Mouse (Mus musculus) heart, adult 2 months (tissue): Measurements from ENCODE around the gene Npvf. TPM values are rescaled to one million over a fixed set of nuclear protein-coding genes. Genes with fewer than 3 reads are reported as not detected.
A peak's percentile ranks its signal among the peaks of the same experiment; 100 is the strongest.

Experiments
- DNase-seq, 2 experiments: peaks; one replicate each; pipeline ENCODE4 v3.0.0; 2021
- H3K27ac ChIP-seq: fragments of 200-600 bp; 2 replicates; pipeline ENCODE4 v1.8.1; 2022
- H3K27me3 ChIP-seq: fragments of 200-500 bp; 2 replicates; pipeline ENCODE4 v1.6.1; 2012; ENCODE audit warnings: mild to moderate bottlenecking, low read length, inconsistent platforms, mixed read lengths; ENCODE audit not compliant: control insufficient read depth, insufficient read depth
- H3K36me3 ChIP-seq: fragments of 200-500 bp; 2 replicates; pipeline ENCODE4 v1.6.1; 2012; ENCODE audit warnings: low read length, inconsistent platforms; ENCODE audit not compliant: control insufficient read depth, insufficient read depth
- H3K4me1 ChIP-seq: fragments of 200-500 bp; 2 replicates; pipeline ENCODE4 v1.6.1; 2011; ENCODE audit warnings: low read length; ENCODE audit not compliant: control insufficient read depth, insufficient read depth
- H3K4me3 ChIP-seq: fragments of 200-600 bp; 2 replicates; pipeline ENCODE4 v1.8.1; 2022
- H3K79me2 ChIP-seq: fragments of 200-500 bp; replicated peaks from 2 replicates; pipeline ENCODE4 v1.6.1; 2012; ENCODE audit warnings: mild to moderate bottlenecking, inconsistent platforms, low read length, moderate library complexity, mixed read lengths; ENCODE audit not compliant: control insufficient read depth, insufficient read depth
- H3K9ac ChIP-seq: fragments of 200-500 bp; 2 replicates; pipeline ENCODE4 v1.6.1; 2012; ENCODE audit warnings: low read depth, mild to moderate bottlenecking, control low read depth, inconsistent platforms, low read length, mixed read lengths
- CTCF ChIP-seq: fragments of 200-600 bp; IDR thresholded peaks from 2 replicates; pipeline ENCODE4 v1.8.1; 2022; ENCODE audit warnings: antibody characterized with exemption, mild to moderate bottlenecking, moderate library complexity
- EP300 ChIP-seq: fragments of 200-500 bp; IDR thresholded peaks from 2 replicates; pipeline ENCODE4 v1.6.1; 2011; ENCODE audit warnings: low read depth, low read length, control low read depth; ENCODE audit not compliant: insufficient read depth
- POLR2A ChIP-seq: fragments of 200-500 bp; IDR thresholded peaks from 2 replicates; pipeline ENCODE4 v1.6.1; 2011; ENCODE audit warnings: mild to moderate bottlenecking, low read depth, low read length, control low read depth; ENCODE audit not compliant: insufficient read depth
- WGBS: fragments of 180-500 bp; shearing (Covaris S2); methylation state at CpG from one replicate; pipeline ENCODE4 v1.1.7; 2018; 5-methylcytosine and 5-hydroxymethylcytosine counted together
- intact Hi-C: fragments of 180-260 bp; cut with DNase I; formaldehyde crosslinking; loops from one replicate; pipeline ENCODE4 v1.15.1; 2025
- long read RNA-seq: library from polyadenylated mRNA; stranded (forward); transcript quantifications from one replicate; pipeline ENCODE4 v2.0.0, GENCODE M21; 2021
- polyA plus RNA-seq: library from polyadenylated mRNA; depleted of rRNA; stranded (reverse); fragments of >200 nt; gene quantifications from 2 replicates; pipeline ENCODE4 v1.2.3, GENCODE M21; 2012; rRNA removed
- total RNA-seq, 2 experiments: library from RNA; stranded (reverse); gene quantifications; 2 replicates each; pipeline ENCODE4 v1.2.3; 2021

Npvf gene
- total RNA-seq (not detected), polyA plus RNA-seq (not detected in 2 replicates)
- long read RNA-seq, result 0 reads

- intact Hi-C loops, result no loop called here
- no peak for TF ChIP-seq EP300
- H3K27me3 ChIP-seq, result no peaks in the 10 kb centered on the region
- H3K4me3 ChIP-seq, result no peak within 1 kb of the TSS
- no peak within 1 kb of the TSS for H3K27ac ChIP-seq
- no peaks in the 10 kb centered on the region for H3K36me3 ChIP-seq
- H3K79me2 ChIP-seq, result no peaks in the 10 kb centered on the region
- WGBS, result 79% methylated on average over 4 of the region's 4 CpGs
- no peaks in the 10 kb centered on the region for H3K4me1 ChIP-seq
- no peak within 1 kb of the TSS for H3K9ac ChIP-seq
- DNase-seq, result no peak
These were observed at the start of gene Npvf for GRCm38 (mm10) chr6:50654356-50654755. TSS of gene Npvf (minus strand) at chr6:50654439.

- Histone ChIP-seq H3K27me3 (no peaks in the 10 kb centered on the region), H3K36me3 (no peaks in the 10 kb centered on the region), H3K27ac (no peak overlapping the region), H3K4me3 (no peak overlapping the region), H3K79me2 (no peaks in the 10 kb centered on the region), H3K4me1 (peaks cover 3% of the 10 kb centered on the region), H3K9ac (no peak overlapping the region)
- 70% methylated on average over 15 of the region's 15 CpGs for WGBS
- intact Hi-C loops, result no loop called here
- TF ChIP-seq POLR2A, result no peak
- TF ChIP-seq CTCF, result no peak
- TF ChIP-seq EP300, result no peak
- no peak for DNase-seq
These were observed 35.0 kb upstream of the Npvf start for GRCm38 (mm10) chr6:50689121-50689815.

GRCm38 (mm10) chr6:50684646-50685415 is 30.6 kb upstream of the Npvf start:
- Histone ChIP-seq H3K4me1 (peaks cover 3% of the 10 kb centered on the region), H3K27me3 (no peaks in the 10 kb centered on the region), H3K36me3 (no peaks in the 10 kb centered on the region), H3K27ac (no peak overlapping the region), H3K79me2 (no peaks in the 10 kb centered on the region), H3K9ac (no peak overlapping the region), H3K4me3 (no peak overlapping the region)
- 31% methylated on average over 7 of the region's 7 CpGs for WGBS
- no peak for TF ChIP-seq POLR2A
- no peak for TF ChIP-seq CTCF
- no peak for TF ChIP-seq EP300
- intact Hi-C loops, result no loop called here
- peak in 1 of 2 experiments; percentile 13 for DNase-seq

GRCm38 (mm10) chr6:50681491-50681890 is 27.3 kb upstream of the Npvf start:
- H3K27ac ChIP-seq, result no peak overlapping the region
- no peak overlapping the region for H3K9ac ChIP-seq
- DNase-seq, result no peak
- TF ChIP-seq POLR2A (no peak), EP300 (no peak), CTCF (no peak)
- 45% methylated on average over 5 of the region's 5 CpGs for WGBS
- intact Hi-C loops, result no loop called here
- no peaks in the 10 kb centered on the region for H3K27me3 ChIP-seq
- no peaks in the 10 kb centered on the region for H3K79me2 ChIP-seq
- H3K4me3 ChIP-seq, result no peak overlapping the region
- peaks cover 3% of the 10 kb centered on the region for H3K4me1 ChIP-seq
- H3K36me3 ChIP-seq, result no peaks in the 10 kb centered on the region

- Histone ChIP-seq H3K27ac (no peak overlapping the region), H3K9ac (no peak overlapping the region), H3K79me2 (no peaks in the 10 kb centered on the region), H3K36me3 (no peaks in the 10 kb centered on the region), H3K4me1 (peaks cover 2% of the 10 kb centered on the region), H3K4me3 (no peak overlapping the region), H3K27me3 (no peaks in the 10 kb centered on the region)
- TF ChIP-seq POLR2A (no peak), EP300 (no peak)
- no peak for DNase-seq
- WGBS, result 60% methylated on average over 20 of the region's 20 CpGs
- intact Hi-C loops, result no loop called here
These were observed 26.3 kb upstream of the Npvf start for GRCm38 (mm10) chr6:50680224-50681215.
